Mouse (Mus musculus) bone marrow, adult 2 months (tissue): Measurements from ENCODE around the gene Snn.

ENCODE experiments used
- CTCF ChIP-seq: fragments of 200-500 bp; IDR thresholded peaks from 2 replicates; pipeline ENCODE4 v1.5.1; 2011; ENCODE audit warnings: low read length, control low read depth; ENCODE audit not compliant: control insufficient read depth, insufficient read depth
- POLR2A ChIP-seq: fragments of 200-500 bp; IDR thresholded peaks from 2 replicates; pipeline ENCODE4 v1.6.1; 2011; ENCODE audit warnings: low read depth, mild to moderate bottlenecking, control low read depth, low read length, borderline replicate concordance; ENCODE audit not compliant: control insufficient read depth

- TF ChIP-seq CTCF (no peak), POLR2A (no peak)
Observed at GRCm38 (mm10) chr16:11014407-11014806, 46.3 kb upstream of the Snn start.
